ENCODE assay signal across 19 mouse cellular contexts in genomic region chr5:141415644-141416243, GRCm38 (mm10).
DNase-seq lines count a peak whose midpoint lies in the region; ATAC-seq lines count a peak whose summit lies in the region.
"Had no signal": no experiment of that assay in that cellular context is flagged by ENCODE, and none has a peak within 500 bp of the region (broad histone marks: within the 10 kb centered on the region; RNA-seq: fewer than 3 reads in every experiment).

No protein-coding gene starts in this region.

- peaks cover 51% of the 10 kb centered on the region for H3K4me1 ChIP-seq in heart, embryonic 10.5 days
- H3K4me1 ChIP-seq in intestine, embryonic 15.5 days (replicated peaks) = peaks cover 22% of the 10 kb centered on the region
- peaks cover 26% of the 10 kb centered on the region for H3K4me1 ChIP-seq in stomach, embryonic 14.5 days (ENCODE audit: control insufficient read depth, insufficient read depth, low read length)
- H3K4me1 ChIP-seq: embryonic facial prominence, embryonic 13.5 days had no signal

- 0 out of 2 replicates have a peak overlapping the region, but pooled peaks have one; percentile 22 for H3K4me2 ChIP-seq in intestine, embryonic 15.5 days (replicated peaks)
- H3K4me2 ChIP-seq in stomach, embryonic 14.5 days (replicated peaks; ENCODE audit: low read depth, low read length) = no peak overlapping the region
- H3K4me2 ChIP-seq: embryonic facial prominence, embryonic 13.5 days; forebrain, embryonic 13.5 days; hindbrain, embryonic 13.5 days had no signal

- peak overlapping the region; percentile 81 for H3K27ac ChIP-seq in heart, embryonic 10.5 days
- peak overlapping the region; percentile 77 for H3K27ac ChIP-seq in intestine, embryonic 15.5 days
- peak overlapping the region; percentile 91 for H3K27ac ChIP-seq in stomach, embryonic 14.5 days (ENCODE audit: low read length)
- H3K27ac ChIP-seq: embryonic facial prominence, embryonic 13.5 days; forebrain, embryonic 13.5 days; heart, adult 2 months; hindbrain, embryonic 13.5 days; hindbrain, postnatal 0 days had no signal

- DNase-seq in heart, embryonic 10.5 days (ENCODE audit: low spot score) = no peak
- no peak for DNase-seq in heart, postnatal 25 days (ENCODE audit: low spot score)
- peak; percentile 44 for DNase-seq in left cerebral cortex, postnatal 4 days
- no peak for DNase-seq in left cerebral cortex, postnatal 14 days (ENCODE audit: low spot score in 2 of 2)
- no peak for DNase-seq in right cerebral cortex, postnatal 4 days
- DNase-seq: adrenal gland, adult 2 months; adrenal gland, postnatal 25 days; cerebellum, adult 2 months; forebrain, postnatal 0 days; gastrocnemius, postnatal 14 days; heart, adult 2 months had no signal

- 60% methylated on average over 10 of the region's 10 CpGs for WGBS in heart, embryonic 10.5 days
- WGBS in intestine, embryonic 15.5 days = 30% methylated on average over 10 of the region's 10 CpGs
- 22% methylated on average over 10 of the region's 10 CpGs for WGBS in stomach, embryonic 14.5 days

- no peak overlapping the region for H3K9ac ChIP-seq in intestine, embryonic 15.5 days
- H3K9ac ChIP-seq in stomach, embryonic 14.5 days (replicated peaks; ENCODE audit: low read depth, low read length) = no peak overlapping the region
- H3K9ac ChIP-seq: embryonic facial prominence, embryonic 13.5 days; forebrain, embryonic 13.5 days; forebrain, postnatal 0 days; heart, embryonic 12.5 days; hindbrain, embryonic 13.5 days had no signal

- no peaks in the 10 kb centered on the region for H3K9me3 ChIP-seq in heart, embryonic 10.5 days
- H3K9me3 ChIP-seq in intestine, embryonic 15.5 days = no peaks in the 10 kb centered on the region
- no peaks in the 10 kb centered on the region for H3K9me3 ChIP-seq in stomach, embryonic 14.5 days (ENCODE audit: control insufficient read depth, low read depth, low read length)
- H3K9me3 ChIP-seq: embryonic facial prominence, embryonic 13.5 days; forebrain, embryonic 13.5 days; heart, embryonic 12.5 days; hindbrain, embryonic 13.5 days had no signal

- H3K27me3 ChIP-seq in heart, embryonic 10.5 days (ENCODE audit: insufficient read depth, poor library complexity, severe bottlenecking) = no peaks in the 10 kb centered on the region
- no peaks in the 10 kb centered on the region for H3K27me3 ChIP-seq in intestine, embryonic 15.5 days (replicated peaks)
- no peaks in the 10 kb centered on the region for H3K27me3 ChIP-seq in stomach, embryonic 14.5 days (ENCODE audit: control insufficient read depth, insufficient read depth, low read length)
- H3K27me3 ChIP-seq: embryonic facial prominence, embryonic 13.5 days; forebrain, embryonic 13.5 days; heart, embryonic 12.5 days; hindbrain, embryonic 13.5 days had no signal

- no peak overlapping the region for H3K4me3 ChIP-seq in heart, embryonic 10.5 days
- no peak overlapping the region for H3K4me3 ChIP-seq in intestine, embryonic 15.5 days (replicated peaks)
- H3K4me3 ChIP-seq in stomach, embryonic 14.5 days (ENCODE audit: low read depth, low read length) = no peak overlapping the region
- H3K4me3 ChIP-seq: embryonic facial prominence, embryonic 13.5 days; forebrain, embryonic 13.5 days; heart, adult 2 months; heart, embryonic 12.5 days; hindbrain, embryonic 13.5 days had no signal

- peak; percentile 86 for ATAC-seq in intestine, embryonic 15.5 days
- peak; percentile 91 for ATAC-seq in stomach, embryonic 14.5 days (ENCODE audit: insufficient number of reproducible peaks, insufficient read depth, low FRiP score, low read depth)
- no peak for ATAC-seq in CD4-positive, CD25-positive, alpha-beta regulatory T cell, adult 4 months
- ATAC-seq: forebrain, embryonic 13.5 days; forebrain, postnatal 0 days; hindbrain, postnatal 0 days had no signal

- intact Hi-C loops in heart, postnatal 25 days (cut with DNase I) = no loop called here
- intact Hi-C loops in left cerebral cortex, postnatal 4 days (cut with DNase I) = no loop called here
- intact Hi-C loops in left cerebral cortex, postnatal 14 days (cut with DNase I) = no loop called here

- H3K36me3 ChIP-seq in heart, embryonic 10.5 days = no peaks in the 10 kb centered on the region
- no peaks in the 10 kb centered on the region for H3K36me3 ChIP-seq in intestine, embryonic 15.5 days
- no peaks in the 10 kb centered on the region for H3K36me3 ChIP-seq in stomach, embryonic 14.5 days (ENCODE audit: control insufficient read depth, insufficient read depth, low read length)
- H3K36me3 ChIP-seq: embryonic facial prominence, embryonic 13.5 days; heart, embryonic 12.5 days; hindbrain, embryonic 13.5 days had no signal
